Mouse (Mus musculus) forebrain, embryonic 15.5 days (tissue): ENCODE measurements around the gene Fam53b. TPM values are rescaled to one million over a fixed set of nuclear protein-coding genes. Genes with fewer than 3 reads are reported as not detected.

Experiments
- ATAC-seq: fragments of 200-750 bp; cut with Nextera tagmentation; replicated peaks from 2 replicates; pipeline ENCODE4 v1.8.0; 2017; ENCODE audit warnings: mild to moderate bottlenecking, moderate TSS enrichment, moderate library complexity
- H3K27ac ChIP-seq: fragments of 300-500 bp; sonication (generic); replicated peaks from 2 replicates; pipeline ENCODE4 v1.5.1; 2015; ENCODE audit warnings: mild to moderate bottlenecking, inconsistent platforms
- H3K27me3 ChIP-seq: fragments of 300-500 bp; sonication (generic); 2 replicates; pipeline ENCODE4 v1.6.1; 2015; ENCODE audit warnings: inconsistent platforms
- H3K36me3 ChIP-seq: fragments of 300-500 bp; sonication (generic); 2 replicates; pipeline ENCODE4 v1.6.1; 2015; ENCODE audit warnings: mild to moderate bottlenecking, inconsistent platforms
- H3K4me1 ChIP-seq: fragments of 300-500 bp; sonication (generic); 2 replicates; pipeline ENCODE4 v1.6.1; 2015; ENCODE audit warnings: inconsistent platforms
- H3K4me2 ChIP-seq: fragments of 300-500 bp; sonication (generic); replicated peaks from 2 replicates; pipeline ENCODE4 v1.6.1; 2015; ENCODE audit warnings: mild to moderate bottlenecking, inconsistent platforms
- H3K4me3 ChIP-seq: fragments of 300-500 bp; sonication (generic); 2 replicates; pipeline ENCODE4 v1.5.1; 2015; ENCODE audit warnings: mild to moderate bottlenecking, inconsistent platforms
- H3K9ac ChIP-seq: fragments of 300-500 bp; sonication (generic); replicated peaks from 2 replicates; pipeline ENCODE4 v1.6.1; 2015; ENCODE audit warnings: mild to moderate bottlenecking, inconsistent platforms
- H3K9me3 ChIP-seq: fragments of 300-500 bp; sonication (generic); 2 replicates; pipeline ENCODE4 v1.6.1; 2016; ENCODE audit warnings: inconsistent platforms
- WGBS: fragments of 180-500 bp; shearing (Covaris S2); methylation state at CpG from one replicate; pipeline ENCODE4 v1.1.7; 2015; ENCODE audit warnings: mixed read lengths; 5-methylcytosine and 5-hydroxymethylcytosine counted together
- polyA plus RNA-seq: library from polyadenylated mRNA; unstranded; fragments of >200 nt; fragmentation: Nextera tagmentation; extraction: Ambion mirVana; gene quantifications from 2 replicates; pipeline ENCODE4 v1.2.1, GENCODE M21; 2015

The Fam53b gene
- polyA plus RNA-seq, 1 experiment from 2014 or later = 27.8 TPM

GRCm38 (mm10) chr7:132724501-132725062, 89.1 kb downstream of the Fam53b start:
- H3K4me1 ChIP-seq = peaks cover 78% of the 10 kb centered on the region
- H3K36me3 ChIP-seq = no peaks in the 10 kb centered on the region
- WGBS = 85% methylated on average over 5 of the region's 5 CpGs
- no peaks in the 10 kb centered on the region for H3K27me3 ChIP-seq
- H3K9ac ChIP-seq = no peak overlapping the region
- no peak overlapping the region for H3K4me3 ChIP-seq
- ATAC-seq = no peak
- H3K27ac ChIP-seq = no peak overlapping the region
- no peak overlapping the region for H3K4me2 ChIP-seq
- H3K9me3 ChIP-seq = no peaks in the 10 kb centered on the region

- Histone ChIP-seq H3K27me3 (no peaks in the 10 kb centered on the region), H3K36me3 (no peaks in the 10 kb centered on the region), H3K4me1 (peaks cover 76% of the 10 kb centered on the region), H3K4me2 (no peak overlapping the region), H3K9ac (no peak overlapping the region), H3K27ac (no peak overlapping the region), H3K9me3 (no peaks in the 10 kb centered on the region), H3K4me3 (no peak overlapping the region)
- ATAC-seq = peak; percentile 70
- WGBS = 75% methylated on average over 11 of the region's 11 CpGs
Observed at GRCm38 (mm10) chr7:132723906-132724305, 89.8 kb downstream of the Fam53b start.

GRCm38 (mm10) chr7:132722401-132723370, 91.0 kb downstream of the Fam53b start:
- Histone ChIP-seq H3K4me3 (no peak overlapping the region), H3K36me3 (no peaks in the 10 kb centered on the region), H3K9ac (no peak overlapping the region), H3K27ac (peak overlapping the region; percentile 31; the same call in 1 of the 2 replicates), H3K9me3 (no peaks in the 10 kb centered on the region), H3K27me3 (no peaks in the 10 kb centered on the region), H3K4me1 (peaks cover 68% of the 10 kb centered on the region), H3K4me2 (no peak overlapping the region)
- no peak for ATAC-seq
- WGBS = 81% methylated on average over 12 of the region's 12 CpGs

- H3K27ac ChIP-seq = peak overlapping the region; percentile 51
- ATAC-seq = peak; percentile 74
- 51% methylated on average over 8 of the region's 8 CpGs for WGBS
- no peak overlapping the region for H3K4me3 ChIP-seq
- no peaks in the 10 kb centered on the region for H3K36me3 ChIP-seq
- no peak overlapping the region for H3K9ac ChIP-seq
- H3K4me2 ChIP-seq = no peak overlapping the region
- H3K27me3 ChIP-seq = no peaks in the 10 kb centered on the region
- H3K4me1 ChIP-seq = peaks cover 54% of the 10 kb centered on the region
- H3K9me3 ChIP-seq = no peaks in the 10 kb centered on the region
Observed at GRCm38 (mm10) chr7:132720562-132720961, 93.1 kb downstream of the Fam53b start.

GRCm38 (mm10) chr7:132719570-132719969, 94.1 kb downstream of the Fam53b start:
- H3K36me3 ChIP-seq = no peaks in the 10 kb centered on the region
- H3K9me3 ChIP-seq = no peaks in the 10 kb centered on the region
- ATAC-seq = no peak
- H3K4me3 ChIP-seq = no peak overlapping the region
- H3K27me3 ChIP-seq = no peaks in the 10 kb centered on the region
- H3K4me1 ChIP-seq = peaks cover 59% of the 10 kb centered on the region
- 93% methylated on average over 4 of the region's 4 CpGs for WGBS
- no peak overlapping the region; the same call in 1 of the 2 replicates for H3K27ac ChIP-seq
- no peak overlapping the region for H3K9ac ChIP-seq
- no peak overlapping the region for H3K4me2 ChIP-seq

GRCm38 (mm10) chr7:132715259-132715658, 98.4 kb downstream of the Fam53b start:
- Histone ChIP-seq H3K36me3 (no peaks in the 10 kb centered on the region), H3K27ac (peak overlapping the region; percentile 79), H3K9ac (no peak overlapping the region), H3K27me3 (no peaks in the 10 kb centered on the region), H3K4me2 (no peak overlapping the region), H3K9me3 (no peaks in the 10 kb centered on the region), H3K4me3 (no peak overlapping the region), H3K4me1 (peaks cover 40% of the 10 kb centered on the region)
- ATAC-seq = no peak
- WGBS = 76% methylated on average over 4 of the region's 4 CpGs

GRCm38 (mm10) chr7:132714236-132714923, 99.3 kb downstream of the Fam53b start:
- Histone ChIP-seq H3K9ac (peak overlapping the region; percentile 17), H3K36me3 (no peaks in the 10 kb centered on the region), H3K4me2 (no peak overlapping the region), H3K4me1 (peaks cover 33% of the 10 kb centered on the region), H3K9me3 (no peaks in the 10 kb centered on the region), H3K27me3 (no peaks in the 10 kb centered on the region), H3K4me3 (no peak overlapping the region), H3K27ac (peak overlapping the region; percentile 79)
- 12% methylated on average over 6 of the region's 6 CpGs for WGBS
- ATAC-seq = peak; percentile 60

- H3K27me3 ChIP-seq = no peaks in the 10 kb centered on the region
- no peak overlapping the region for H3K4me2 ChIP-seq
- WGBS = 85% methylated on average over 8 of the region's 8 CpGs
- H3K36me3 ChIP-seq = no peaks in the 10 kb centered on the region
- H3K4me3 ChIP-seq = no peak overlapping the region
- no peak overlapping the region for H3K9ac ChIP-seq
- H3K4me1 ChIP-seq = peaks cover 33% of the 10 kb centered on the region
- peak overlapping the region; percentile 79 for H3K27ac ChIP-seq
- no peak for ATAC-seq
- H3K9me3 ChIP-seq = no peaks in the 10 kb centered on the region
Observed at GRCm38 (mm10) chr7:132713483-132714126, 100.1 kb downstream of the Fam53b start.

- Histone ChIP-seq H3K4me1 (peaks cover 33% of the 10 kb centered on the region), H3K4me3 (no peak overlapping the region), H3K36me3 (no peaks in the 10 kb centered on the region), H3K9me3 (no peaks in the 10 kb centered on the region), H3K27ac (no peak overlapping the region), H3K4me2 (no peak overlapping the region), H3K9ac (no peak overlapping the region), H3K27me3 (no peaks in the 10 kb centered on the region)
- 86% methylated on average over 7 of the region's 7 CpGs for WGBS
- ATAC-seq = no peak
Observed at GRCm38 (mm10) chr7:132712956-132713355, 100.7 kb downstream of the Fam53b start.

- no peaks in the 10 kb centered on the region for H3K27me3 ChIP-seq
- ATAC-seq = 0 out of 2 replicates have a peak, but pooled peaks have one; percentile 37
- no peaks in the 10 kb centered on the region for H3K9me3 ChIP-seq
- 0 out of 2 replicates have a peak overlapping the region, but pooled peaks have one; percentile 32 for H3K27ac ChIP-seq
- H3K4me1 ChIP-seq = peaks cover 33% of the 10 kb centered on the region
- no peak overlapping the region for H3K4me2 ChIP-seq
- no peak overlapping the region for H3K9ac ChIP-seq
- no peak overlapping the region for H3K4me3 ChIP-seq
- H3K36me3 ChIP-seq = no peaks in the 10 kb centered on the region
- 43% methylated on average over 16 of the region's 16 CpGs for WGBS
Observed at GRCm38 (mm10) chr7:132712044-132712708, 101.5 kb downstream of the Fam53b start.

GRCm38 (mm10) chr7:132711579-132711978, 102.1 kb downstream of the Fam53b start:
- no peaks in the 10 kb centered on the region for H3K36me3 ChIP-seq
- ATAC-seq = no peak
- no peak overlapping the region for H3K4me2 ChIP-seq
- 0 out of 2 replicates have a peak overlapping the region, but pooled peaks have one; percentile 32 for H3K27ac ChIP-seq
- no peak overlapping the region for H3K4me3 ChIP-seq
- no peak overlapping the region for H3K9ac ChIP-seq
- 79% methylated on average over 9 of the region's 9 CpGs for WGBS
- peaks cover 33% of the 10 kb centered on the region for H3K4me1 ChIP-seq
- H3K27me3 ChIP-seq = no peaks in the 10 kb centered on the region
- H3K9me3 ChIP-seq = no peaks in the 10 kb centered on the region
